Mouse (Mus musculus): ENCODE data around the gene Agl. TPM values are rescaled to one million over a fixed set of nuclear protein-coding genes. Genes with fewer than 3 reads are reported as not detected.

Agl gene
- polyA plus RNA-seq, 1 experiment from 2014 or later, result 10.2 TPM

DNA sequence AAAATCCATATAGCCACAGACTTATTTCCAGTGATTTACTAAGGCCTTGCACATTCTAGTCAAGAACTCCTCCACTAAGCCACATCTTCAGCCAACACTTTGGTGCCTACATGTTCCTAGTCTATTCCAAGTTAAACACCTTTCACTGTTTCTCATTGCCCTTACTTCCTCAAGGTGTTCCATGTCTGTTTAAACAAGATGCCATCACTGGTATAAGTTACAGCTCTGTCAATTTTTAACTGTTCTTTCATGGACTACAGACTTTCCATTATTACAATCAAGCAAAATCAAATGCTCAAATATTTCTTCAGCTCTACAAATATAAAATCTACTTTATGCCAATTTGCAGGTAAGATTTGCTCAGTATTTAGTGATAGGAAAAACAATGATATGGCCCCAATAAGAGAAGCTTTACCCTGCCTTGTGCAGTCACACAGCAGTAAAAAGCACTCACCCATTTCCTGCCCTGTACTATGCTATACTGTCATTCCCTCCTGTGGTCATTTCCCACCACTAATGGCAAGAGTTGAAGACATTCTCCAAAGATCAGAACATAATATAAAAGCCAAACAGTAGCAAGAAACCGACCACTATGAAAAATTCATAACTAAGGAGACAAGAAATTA is 105.2 kb downstream of the Agl start:
- Histone ChIP-seq H3K9me3 (ENCODE audit: control insufficient read depth, low read length) (no peaks in the 10 kb centered on the region), H3K27me3 (ENCODE audit: control insufficient read depth, insufficient read depth, low read length) (no peaks in the 10 kb centered on the region), H3K9ac (ENCODE audit: low read length) (no peak overlapping the region), H3K4me1 (ENCODE audit: control insufficient read depth, insufficient read depth, low read length) (no peaks in the 10 kb centered on the region), H3K4me3 (ENCODE audit: low read depth, low read length) (no peak overlapping the region), H3K4me2 (ENCODE audit: low read depth, severe bottlenecking) (no peak overlapping the region), H3K36me3 (ENCODE audit: control insufficient read depth, insufficient read depth, low read length) (no peaks in the 10 kb centered on the region), H3K27ac (replicated peaks; ENCODE audit: low read depth, low read length) (no peak overlapping the region)
- 91% methylated on average over 1 of the region's 1 CpGs for WGBS
- no peak for DNase-seq (ENCODE audit: low spot score)
- no peak for ATAC-seq (ENCODE audit: insufficient number of reproducible peaks, low FRiP score, low TSS enrichment, low read depth)

DNA sequence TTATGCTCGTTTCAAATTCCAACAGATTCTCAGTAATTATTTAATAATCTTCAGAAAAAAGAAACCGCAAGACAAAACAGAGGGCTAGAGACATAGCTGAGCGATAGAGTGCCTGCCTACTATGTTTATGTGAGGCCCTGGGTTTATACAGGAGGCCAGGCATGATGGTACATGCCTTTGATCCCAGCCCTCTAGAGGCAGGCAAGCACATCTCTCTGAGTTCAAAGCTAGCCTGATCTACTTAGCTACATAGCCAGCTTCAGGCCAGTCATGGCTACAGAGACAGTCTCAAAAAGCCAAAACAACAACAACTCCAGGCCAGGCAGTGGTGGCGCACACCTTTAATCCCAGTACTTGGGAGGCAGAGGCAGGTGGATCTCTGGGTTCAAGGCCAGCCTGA is 106.4 kb downstream of the Agl start:
- DNase-seq (ENCODE audit: low spot score) (no peak), ATAC-seq (ENCODE audit: insufficient number of reproducible peaks, low FRiP score, low TSS enrichment, low read depth) (no peak)
- WGBS, result 93% methylated on average over 4 of the region's 4 CpGs
- no peak overlapping the region for H3K27ac ChIP-seq (replicated peaks; ENCODE audit: low read depth, low read length)
- H3K9me3 ChIP-seq (ENCODE audit: control insufficient read depth, low read length), result no peaks in the 10 kb centered on the region
- H3K9ac ChIP-seq (ENCODE audit: low read length), result no peak overlapping the region
- H3K4me3 ChIP-seq (ENCODE audit: low read depth, low read length), result no peak overlapping the region
- H3K36me3 ChIP-seq (ENCODE audit: control insufficient read depth, insufficient read depth, low read length), result no peaks in the 10 kb centered on the region
- H3K27me3 ChIP-seq (ENCODE audit: control insufficient read depth, insufficient read depth, low read length), result no peaks in the 10 kb centered on the region
- H3K4me1 ChIP-seq (ENCODE audit: control insufficient read depth, insufficient read depth, low read length), result no peaks in the 10 kb centered on the region
- no peak overlapping the region for H3K4me2 ChIP-seq (ENCODE audit: low read depth, severe bottlenecking)

DNA sequence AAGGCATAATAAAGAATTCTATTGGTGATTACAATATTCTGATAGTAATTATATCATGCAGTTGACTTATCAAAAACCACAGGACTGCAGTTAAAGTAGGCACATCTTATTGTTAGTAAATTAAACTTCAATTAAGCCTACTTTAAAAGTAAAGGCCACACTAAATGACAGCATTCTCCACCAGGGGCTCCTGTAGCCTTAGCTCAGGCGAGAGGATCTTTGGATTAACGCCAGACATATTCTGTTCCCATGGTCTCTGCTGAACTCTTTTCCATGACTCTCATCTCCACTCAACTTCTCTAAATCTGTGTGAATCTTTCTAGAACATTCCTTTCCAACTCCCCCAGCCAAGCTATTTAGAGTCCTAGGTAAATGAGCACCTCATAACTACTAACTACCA is 109.2 kb downstream of the Agl start:
- DNase-seq (ENCODE audit: low spot score) (no peak), ATAC-seq (ENCODE audit: insufficient number of reproducible peaks, low FRiP score, low TSS enrichment, low read depth) (no peak)
- no peak overlapping the region for H3K4me3 ChIP-seq (ENCODE audit: low read depth, low read length)
- H3K36me3 ChIP-seq (ENCODE audit: control insufficient read depth, insufficient read depth, low read length), result no peaks in the 10 kb centered on the region
- no peak overlapping the region for H3K9ac ChIP-seq (ENCODE audit: low read length)
- no peak overlapping the region for H3K27ac ChIP-seq (replicated peaks; ENCODE audit: low read depth, low read length)
- 92% methylated on average over 2 of the region's 2 CpGs for WGBS
- no peaks in the 10 kb centered on the region for H3K27me3 ChIP-seq (ENCODE audit: control insufficient read depth, insufficient read depth, low read length)
- no peaks in the 10 kb centered on the region for H3K4me1 ChIP-seq (ENCODE audit: control insufficient read depth, insufficient read depth, low read length)
- no peaks in the 10 kb centered on the region for H3K9me3 ChIP-seq (ENCODE audit: control insufficient read depth, low read length)
- H3K4me2 ChIP-seq (ENCODE audit: low read depth, severe bottlenecking), result no peak overlapping the region

DNA sequence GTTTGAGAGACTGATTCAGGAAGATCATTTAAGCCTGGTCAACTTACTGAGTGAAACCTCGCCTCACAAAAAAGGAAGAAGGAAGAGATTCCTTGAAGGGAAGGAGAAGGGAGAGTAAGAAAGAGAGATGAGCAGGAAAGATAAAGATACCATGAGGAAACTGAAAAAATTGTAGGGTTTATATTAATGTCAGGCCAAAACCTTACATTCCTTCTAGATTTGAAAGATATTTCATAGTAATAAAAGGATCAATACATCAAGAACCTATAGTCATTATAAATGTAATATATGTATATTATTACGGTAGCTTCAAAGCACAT is 112.3 kb downstream of the Agl start:
- Histone ChIP-seq H3K4me1 (ENCODE audit: control insufficient read depth, insufficient read depth, low read length) (no peaks in the 10 kb centered on the region), H3K9ac (ENCODE audit: low read length) (no peak overlapping the region), H3K4me2 (ENCODE audit: low read depth, severe bottlenecking) (no peak overlapping the region), H3K9me3 (ENCODE audit: control insufficient read depth, low read length) (no peaks in the 10 kb centered on the region), H3K4me3 (ENCODE audit: low read depth, low read length) (no peak overlapping the region), H3K27ac (replicated peaks; ENCODE audit: low read depth, low read length) (no peak overlapping the region), H3K36me3 (ENCODE audit: control insufficient read depth, insufficient read depth, low read length) (no peaks in the 10 kb centered on the region), H3K27me3 (ENCODE audit: control insufficient read depth, insufficient read depth, low read length) (no peaks in the 10 kb centered on the region)
- WGBS, result 87% methylated on average over 2 of the region's 2 CpGs
- no peak for ATAC-seq (ENCODE audit: insufficient number of reproducible peaks, low FRiP score, low TSS enrichment, low read depth)
- no peak for DNase-seq (ENCODE audit: low spot score)

DNA sequence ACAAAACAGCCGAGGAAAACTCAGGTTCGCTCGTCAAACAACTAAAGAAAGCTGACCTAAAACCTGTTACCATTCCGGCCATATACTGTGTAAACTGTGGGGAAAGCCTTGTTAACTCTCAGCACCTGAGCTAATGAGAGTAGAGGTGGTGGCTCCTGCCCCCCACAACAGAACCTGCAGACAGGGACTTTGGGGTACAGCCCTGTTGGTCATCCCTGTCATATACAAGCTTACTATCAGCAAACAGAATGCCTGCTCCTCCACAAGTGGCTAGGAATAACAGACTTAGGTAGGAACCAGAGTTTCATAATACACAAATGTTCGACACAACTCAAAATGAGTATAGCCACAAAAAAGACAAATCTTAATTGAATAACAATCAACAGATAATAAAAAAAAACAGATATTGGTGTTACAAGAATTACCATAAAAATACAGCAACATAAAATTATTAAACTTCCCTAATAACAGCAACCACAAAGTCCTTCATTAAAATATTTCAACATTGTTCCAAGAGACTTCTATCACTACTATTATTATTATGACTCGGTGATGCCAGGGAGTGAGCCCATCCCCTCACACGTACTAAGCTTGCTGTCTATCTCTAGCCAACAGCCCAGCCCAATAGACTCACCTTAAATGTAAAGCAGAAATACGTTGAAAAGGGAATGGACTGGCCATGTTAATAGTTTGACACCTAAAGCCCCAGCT is 112.9 kb downstream of the Agl start:
- no peak overlapping the region for H3K4me2 ChIP-seq (ENCODE audit: low read depth, severe bottlenecking)

DNA sequence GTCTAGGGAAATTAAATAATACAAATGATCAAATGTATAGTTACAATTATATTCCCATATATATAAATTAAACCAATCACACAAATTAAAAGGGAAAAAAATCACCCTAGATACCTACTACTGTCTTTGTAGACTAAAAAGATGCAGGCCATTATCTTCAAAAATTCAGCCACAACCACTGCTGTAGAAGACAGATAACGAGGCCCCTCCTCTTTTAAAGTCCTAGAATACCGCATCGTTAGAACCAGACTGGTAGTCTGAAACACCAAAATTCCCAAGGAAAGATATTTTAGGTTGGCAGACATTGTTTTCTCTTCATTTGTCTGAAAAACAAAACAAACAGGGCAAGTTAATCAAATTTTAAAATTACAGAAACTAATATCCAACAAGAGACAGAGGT is 113.7 kb downstream of the Agl start:
- H3K9ac ChIP-seq (ENCODE audit: low read length), result no peak overlapping the region
- no peaks in the 10 kb centered on the region for H3K4me1 ChIP-seq (ENCODE audit: control insufficient read depth, insufficient read depth, low read length)
- H3K4me3 ChIP-seq (ENCODE audit: low read depth, low read length), result no peak overlapping the region
- ATAC-seq (ENCODE audit: insufficient number of reproducible peaks, low FRiP score, low TSS enrichment, low read depth) (no peak), DNase-seq (ENCODE audit: low spot score) (no peak)
- no peak overlapping the region for H3K27ac ChIP-seq (replicated peaks; ENCODE audit: low read depth, low read length)
- H3K4me2 ChIP-seq (ENCODE audit: low read depth, severe bottlenecking), result no peak overlapping the region
- no peaks in the 10 kb centered on the region for H3K9me3 ChIP-seq (ENCODE audit: control insufficient read depth, low read length)
- H3K36me3 ChIP-seq (ENCODE audit: control insufficient read depth, insufficient read depth, low read length), result no peaks in the 10 kb centered on the region
- no peaks in the 10 kb centered on the region for H3K27me3 ChIP-seq (ENCODE audit: control insufficient read depth, insufficient read depth, low read length)
- WGBS, result 93% methylated on average over 3 of the region's 3 CpGs

More for the DNA sequence above, 112.9 kb downstream of the Agl start:
- Histone ChIP-seq H3K9me3 (ENCODE audit: control insufficient read depth, low read length) (no peaks in the 10 kb centered on the region), H3K9ac (ENCODE audit: low read length) (no peak overlapping the region), H3K36me3 (ENCODE audit: control insufficient read depth, insufficient read depth, low read length) (no peaks in the 10 kb centered on the region), H3K27ac (replicated peaks; ENCODE audit: low read depth, low read length) (no peak overlapping the region), H3K27me3 (ENCODE audit: control insufficient read depth, insufficient read depth, low read length) (no peaks in the 10 kb centered on the region), H3K4me3 (ENCODE audit: low read depth, low read length) (no peak overlapping the region), H3K4me1 (ENCODE audit: control insufficient read depth, insufficient read depth, low read length) (no peaks in the 10 kb centered on the region)
- 86% methylated on average over 8 of the region's 8 CpGs for WGBS
- DNase-seq (ENCODE audit: low spot score) (no peak), ATAC-seq (ENCODE audit: insufficient number of reproducible peaks, low FRiP score, low TSS enrichment, low read depth) (no peak)

Other genes with a start within 250 kb of the Agl start
- gene Lrrc39, start 245.2 kb downstream of the Agl start, polyA plus RNA-seq (2014; fragmentation: Nextera tagmentation; extraction: Ambion mirVana), result 0.37 and 0.79 TPM in 2 replicates
- gene Sass6, start 213.2 kb downstream of the Agl start, polyA plus RNA-seq (2014; fragmentation: Nextera tagmentation; extraction: Ambion mirVana), result 34.3 and 39.7 TPM in 2 replicates
- 26.2 and 33.8 TPM in 2 replicates for gene Trmt13, start 193.6 kb downstream of the Agl start, polyA plus RNA-seq (2014; fragmentation: Nextera tagmentation; extraction: Ambion mirVana)
- gene Mfsd14a, start 145.5 kb downstream of the Agl start, polyA plus RNA-seq (2014; fragmentation: Nextera tagmentation; extraction: Ambion mirVana), result 86.0 and 94.3 TPM in 2 replicates
- gene Gm43191, start 126.9 kb downstream of the Agl start, polyA plus RNA-seq (2014; fragmentation: Nextera tagmentation; extraction: Ambion mirVana), result not detected in 2 replicates
- gene Slc35a3, start 95.3 kb downstream of the Agl start, polyA plus RNA-seq (2014; fragmentation: Nextera tagmentation; extraction: Ambion mirVana), result 6.8 and 8.5 TPM in 2 replicates
- gene Frrs1, start 51.3 kb upstream of the Agl start, polyA plus RNA-seq (2014; fragmentation: Nextera tagmentation; extraction: Ambion mirVana), result 10.7 and 14.5 TPM in 2 replicates
- 0.11 TPM in 1 of 2 replicates, not detected in the other for gene 4930455H04Rik, start 160.1 kb upstream of the Agl start, polyA plus RNA-seq (2014; fragmentation: Nextera tagmentation; extraction: Ambion mirVana)
- gene Palmd, start 160.8 kb upstream of the Agl start, polyA plus RNA-seq (2014; fragmentation: Nextera tagmentation; extraction: Ambion mirVana), result 2.4 and 2.9 TPM in 2 replicates

Measured in limb, embryonic 11.5 days (tissue).